Mouse (Mus musculus): ENCODE results near the gene Hist3h2ba. TPM values are rescaled to one million over a fixed set of nuclear protein-coding genes. Genes with fewer than 3 reads are reported as not detected.

The Hist3h2ba gene
- total RNA-seq, 1 experiment, result 141 TPM

- peaks cover 0 to 3% of the 10 kb centered on the region in 2 experiments; a peak in 1 of 4 replicates for H3K4me1 ChIP-seq (ENCODE audit: control insufficient read depth in 2 of 2, insufficient read depth in 2 of 2, low read length in 2 of 2, poor library complexity in 1 of 2)
- no peak for TF ChIP-seq CHD2 (IDR thresholded peaks at IDR 0.05; ENCODE audit: low read depth, low read length)
- no peak for TF ChIP-seq ZNF384 (IDR thresholded peaks at IDR 0.05; ENCODE audit: low read depth, low read length)
- no peak for TF ChIP-seq HCFC1 (IDR thresholded peaks at IDR 0.05; ENCODE audit: borderline replicate concordance, insufficient read depth, low read length)
- no peak for TF ChIP-seq MAFK (IDR thresholded peaks at IDR 0.05; ENCODE audit: insufficient read depth, low read depth, low read length)
- TF ChIP-seq ZC3H11A (IDR thresholded peaks at IDR 0.05; ENCODE audit: borderline replicate concordance, low read depth, low read length), result no peak
- no peak for DNase-seq (ENCODE audit: low read depth, low spot score)
- no peak overlapping the region for H3K4me3 ChIP-seq (ENCODE audit: insufficient read depth in 1 of 2, low read depth in 1 of 2, low read length in 2 of 2, poor library complexity in 1 of 2, severe bottlenecking in 1 of 2)
- H3K9ac ChIP-seq (ENCODE audit: insufficient read depth, low read depth, low read length, poor library complexity, severe bottlenecking), result no peak overlapping the region
- no peaks in the 10 kb centered on the region for H3K9me3 ChIP-seq (ENCODE audit: control insufficient read depth, insufficient read depth, low read depth, low read length)
- H3K36me3 ChIP-seq (ENCODE audit: control insufficient read depth, insufficient read depth, low read length, poor library complexity, severe bottlenecking), result peaks cover 19% of the 10 kb centered on the region
- in situ Hi-C loops (cut with MboI; ENCODE audit: low sequenced_read_pairs in 2 of 2, unreplicated experiment in 2 of 2), result no loop called here
- H3K27ac ChIP-seq (ENCODE audit: insufficient read depth, low read depth, low read length, poor library complexity, severe bottlenecking), result no peak overlapping the region
Observed at GRCm38 (mm10) chr11:58991911-58992310, 43.2 kb downstream of the Hist3h2ba start.

GRCm38 (mm10) chr11:58993091-58993670 lies 44.5 kb downstream of the Hist3h2ba start:
- Histone ChIP-seq H3K4me1 (ENCODE audit: control insufficient read depth in 2 of 2, insufficient read depth in 2 of 2, low read length in 2 of 2, poor library complexity in 1 of 2) (no peaks in the 10 kb centered on the region; a peak in 1 of 4 replicates), H3K27ac (ENCODE audit: insufficient read depth, low read depth, low read length, poor library complexity, severe bottlenecking) (no peak overlapping the region), H3K9ac (ENCODE audit: insufficient read depth, low read depth, low read length, poor library complexity, severe bottlenecking) (no peak overlapping the region), H3K9me3 (ENCODE audit: control insufficient read depth, insufficient read depth, low read depth, low read length) (no peaks in the 10 kb centered on the region), H3K4me3 (ENCODE audit: insufficient read depth in 1 of 2, low read depth in 1 of 2, low read length in 2 of 2, poor library complexity in 1 of 2, severe bottlenecking in 1 of 2) (no peak overlapping the region), H3K36me3 (ENCODE audit: control insufficient read depth, insufficient read depth, low read length, poor library complexity, severe bottlenecking) (peaks cover 12% of the 10 kb centered on the region)
- TF ChIP-seq CHD2 (IDR thresholded peaks at IDR 0.05; ENCODE audit: low read depth, low read length) (no peak), MAFK (IDR thresholded peaks at IDR 0.05; ENCODE audit: insufficient read depth, low read depth, low read length) (no peak), ZNF384 (IDR thresholded peaks at IDR 0.05; ENCODE audit: low read depth, low read length) (no peak), HCFC1 (IDR thresholded peaks at IDR 0.05; ENCODE audit: borderline replicate concordance, insufficient read depth, low read length) (no peak), ZC3H11A (IDR thresholded peaks at IDR 0.05; ENCODE audit: borderline replicate concordance, low read depth, low read length) (no peak)
- no peak for DNase-seq (ENCODE audit: low read depth, low spot score)
- in situ Hi-C loops (cut with MboI; ENCODE audit: low sequenced_read_pairs in 2 of 2, unreplicated experiment in 2 of 2), result no loop called here

GRCm38 (mm10) chr11:58994337-58994826 lies 45.7 kb downstream of the Hist3h2ba start:
- H3K4me1 ChIP-seq (ENCODE audit: control insufficient read depth in 2 of 2, insufficient read depth in 2 of 2, low read length in 2 of 2, poor library complexity in 1 of 2), result no peaks in the 10 kb centered on the region; a peak in 1 of 4 replicates
- H3K36me3 ChIP-seq (ENCODE audit: control insufficient read depth, insufficient read depth, low read length, poor library complexity, severe bottlenecking), result 0 out of 2 replicates have a peak, but pooled peaks cover 3% of the 10 kb centered on the region
- in situ Hi-C loops (cut with MboI; ENCODE audit: low sequenced_read_pairs in 2 of 2, unreplicated experiment in 2 of 2), result no loop called here
- no peak overlapping the region for H3K9ac ChIP-seq (ENCODE audit: insufficient read depth, low read depth, low read length, poor library complexity, severe bottlenecking)
- peak overlapping the region; percentile 17 to 18; a peak in 3 of 4 replicates for H3K4me3 ChIP-seq (ENCODE audit: insufficient read depth in 1 of 2, low read depth in 1 of 2, low read length in 2 of 2, poor library complexity in 1 of 2, severe bottlenecking in 1 of 2)
- DNase-seq (ENCODE audit: low read depth, low spot score), result peak; percentile 56
- TF ChIP-seq MAFK (IDR thresholded peaks at IDR 0.05; ENCODE audit: insufficient read depth, low read depth, low read length), result no peak
- TF ChIP-seq CHD2 (IDR thresholded peaks at IDR 0.05; ENCODE audit: low read depth, low read length), result no peak
- TF ChIP-seq ZNF384 (IDR thresholded peaks at IDR 0.05; ENCODE audit: low read depth, low read length), result no peak
- TF ChIP-seq ZC3H11A (IDR thresholded peaks at IDR 0.05; ENCODE audit: borderline replicate concordance, low read depth, low read length), result no peak
- no peak overlapping the region for H3K27ac ChIP-seq (ENCODE audit: insufficient read depth, low read depth, low read length, poor library complexity, severe bottlenecking)
- no peaks in the 10 kb centered on the region for H3K9me3 ChIP-seq (ENCODE audit: control insufficient read depth, insufficient read depth, low read depth, low read length)

GRCm38 (mm10) chr11:58995061-58995806 lies 46.5 kb downstream of the Hist3h2ba start:
- DNase-seq (ENCODE audit: low read depth, low spot score), result no peak
- H3K4me3 ChIP-seq (ENCODE audit: insufficient read depth in 1 of 2, low read depth in 1 of 2, low read length in 2 of 2, poor library complexity in 1 of 2, severe bottlenecking in 1 of 2), result no peak overlapping the region
- no peaks in the 10 kb centered on the region for H3K36me3 ChIP-seq (ENCODE audit: control insufficient read depth, insufficient read depth, low read length, poor library complexity, severe bottlenecking)
- TF ChIP-seq CHD2 (IDR thresholded peaks at IDR 0.05; ENCODE audit: low read depth, low read length), result no peak
- TF ChIP-seq HCFC1 (IDR thresholded peaks at IDR 0.05; ENCODE audit: borderline replicate concordance, insufficient read depth, low read length), result no peak
- no peak for TF ChIP-seq MAFK (IDR thresholded peaks at IDR 0.05; ENCODE audit: insufficient read depth, low read depth, low read length)
- no peak for TF ChIP-seq ZC3H11A (IDR thresholded peaks at IDR 0.05; ENCODE audit: borderline replicate concordance, low read depth, low read length)
- H3K27ac ChIP-seq (ENCODE audit: insufficient read depth, low read depth, low read length, poor library complexity, severe bottlenecking), result no peak overlapping the region
- H3K9ac ChIP-seq (ENCODE audit: insufficient read depth, low read depth, low read length, poor library complexity, severe bottlenecking), result no peak overlapping the region
- no peaks in the 10 kb centered on the region for H3K9me3 ChIP-seq (ENCODE audit: control insufficient read depth, insufficient read depth, low read depth, low read length)
- in situ Hi-C loops (cut with MboI; ENCODE audit: low sequenced_read_pairs in 2 of 2, unreplicated experiment in 2 of 2), result no loop called here
- no peaks in the 10 kb centered on the region; a peak in 1 of 4 replicates for H3K4me1 ChIP-seq (ENCODE audit: control insufficient read depth in 2 of 2, insufficient read depth in 2 of 2, low read length in 2 of 2, poor library complexity in 1 of 2)
